Mouse (Mus musculus) heart, embryonic 16.5 days (tissue): ENCODE measurements around the gene Galnt17. TPM values are rescaled to one million over a fixed set of nuclear protein-coding genes. Genes with fewer than 3 reads are reported as not detected.

ENCODE experiments used
- ATAC-seq: fragments of 200-750 bp; cut with Nextera tagmentation; replicated peaks from 2 replicates; pipeline ENCODE4 v1.8.0; 2017; ENCODE audit warnings: moderate number of reproducible peaks; ENCODE audit not compliant: insufficient read depth, low FRiP score; ENCODE audit errors: extremely low read depth
- H3K27ac ChIP-seq: fragments of 300-500 bp; sonication (generic); 2 replicates; pipeline ENCODE4 v1.5.1; 2014; ENCODE audit warnings: mild to moderate bottlenecking, low read length, control low read depth, moderate library complexity
- H3K27me3 ChIP-seq: fragments of 300-500 bp; sonication (generic); 2 replicates; pipeline ENCODE4 v1.6.1; 2014; ENCODE audit warnings: low read length, mixed read lengths; ENCODE audit not compliant: control insufficient read depth, insufficient read depth
- H3K36me3 ChIP-seq: fragments of 300-500 bp; sonication (generic); 2 replicates; pipeline ENCODE4 v1.6.1; 2014; ENCODE audit not compliant: control insufficient read depth, insufficient read depth
- H3K4me1 ChIP-seq: fragments of 300-500 bp; sonication (generic); 2 replicates; pipeline ENCODE4 v1.6.1; 2014; ENCODE audit warnings: low read length, mixed read lengths; ENCODE audit not compliant: control insufficient read depth, insufficient read depth
- H3K4me2 ChIP-seq: fragments of 300-500 bp; sonication (generic); 2 replicates; pipeline ENCODE4 v1.6.1; 2014; ENCODE audit warnings: low read depth, mild to moderate bottlenecking, control low read depth, low read length
- H3K4me3 ChIP-seq: fragments of 300-500 bp; sonication (generic); 2 replicates; pipeline ENCODE4 v1.5.1; 2014; ENCODE audit warnings: mild to moderate bottlenecking, control low read depth, low read length
- H3K9ac ChIP-seq: fragments of 300-500 bp; sonication (generic); 2 replicates; pipeline ENCODE4 v1.6.1; 2014; ENCODE audit warnings: low read length, control low read depth
- H3K9me3 ChIP-seq: fragments of 300-500 bp; sonication (generic); replicated peaks from 2 replicates; pipeline ENCODE4 v1.6.1; 2016; ENCODE audit warnings: low read length; ENCODE audit not compliant: control insufficient read depth
- WGBS: fragments of 180-500 bp; shearing (Covaris S2); extraction: QIAGEN DNeasy Blood & Tissue Kit; methylation state at CpG from one replicate; pipeline ENCODE4 v1.1.7; 2014; 5-methylcytosine and 5-hydroxymethylcytosine counted together
- polyA plus RNA-seq: library from polyadenylated mRNA; unstranded; fragments of >200 nt; fragmentation: Nextera tagmentation; extraction: Ambion mirVana; gene quantifications from 2 replicates; pipeline ENCODE4 v1.2.1, GENCODE M21; 2015

The Galnt17 gene
- polyA plus RNA-seq, 1 experiment from 2014 or later: 1.4 TPM

- no peaks in the 10 kb centered on the region for H3K36me3 ChIP-seq
- no peaks in the 10 kb centered on the region for H3K27me3 ChIP-seq
- H3K4me1 ChIP-seq: no peaks in the 10 kb centered on the region; the same call in 1 of the 2 replicates
- no peak overlapping the region for H3K4me3 ChIP-seq
- H3K27ac ChIP-seq: no peak overlapping the region
- H3K9ac ChIP-seq: no peak overlapping the region
- no peaks in the 10 kb centered on the region for H3K9me3 ChIP-seq
- no peak overlapping the region for H3K4me2 ChIP-seq
- WGBS: 60% methylated on average over 11 of the region's 11 CpGs
- no peak for ATAC-seq
Measured at GRCm38 (mm10) chr5:131264145-131264544, 44.2 kb downstream of the Galnt17 start.

DNA sequence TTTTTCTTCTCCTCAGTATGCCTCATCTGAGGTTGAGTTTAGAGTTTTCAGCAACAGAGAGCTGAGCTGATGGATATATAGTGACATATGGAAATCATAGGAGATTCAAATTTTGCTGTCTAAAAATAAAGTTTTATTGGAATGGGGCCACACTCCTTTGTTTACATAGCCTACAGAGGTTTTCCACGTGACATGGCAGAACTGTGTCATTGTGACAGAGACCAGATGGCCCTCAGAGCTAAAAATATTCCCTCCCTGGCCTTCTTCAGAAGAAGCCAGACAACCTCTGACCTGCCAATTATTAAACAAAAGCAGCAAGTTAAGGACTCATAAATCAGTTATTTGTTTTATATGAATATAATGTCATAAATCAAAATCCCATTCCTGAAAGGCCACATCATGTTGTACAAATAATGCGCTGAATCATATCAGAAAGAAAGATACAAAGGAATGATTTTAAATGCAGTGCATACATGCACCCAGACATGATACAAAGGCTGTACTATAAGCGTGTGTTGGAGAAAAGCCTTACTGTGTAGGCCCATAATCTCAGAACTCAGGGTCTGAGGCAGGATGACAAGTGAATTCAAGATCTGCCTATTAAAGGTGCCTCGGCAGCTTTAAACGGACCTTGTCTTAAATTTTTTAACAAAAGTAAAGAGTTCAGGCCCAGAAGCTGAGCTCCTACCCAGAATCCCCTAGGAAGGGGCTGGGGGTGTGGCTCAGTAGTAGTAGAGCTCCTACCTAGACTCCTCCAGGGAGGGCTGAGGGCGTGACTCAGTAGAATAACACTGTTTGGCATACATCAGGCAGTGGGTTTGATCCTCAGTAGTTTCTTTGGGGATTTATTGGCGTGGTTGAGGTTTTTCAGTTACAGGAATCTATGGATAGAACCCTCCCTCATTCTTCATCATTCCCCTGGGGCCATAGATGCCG lies 57.3 kb downstream of the Galnt17 start:
- Histone ChIP-seq H3K4me3 (no peak overlapping the region), H3K27ac (peak overlapping the region; percentile 93), H3K4me2 (no peak overlapping the region), H3K9ac (peak overlapping the region; percentile 26; the same call in 1 of the 2 replicates), H3K9me3 (0 out of 2 replicates have a peak, but pooled peaks cover 2% of the 10 kb centered on the region), H3K27me3 (no peaks in the 10 kb centered on the region), H3K36me3 (no peaks in the 10 kb centered on the region), H3K4me1 (peaks cover 10% of the 10 kb centered on the region)
- ATAC-seq: peak; percentile 91
- 53% methylated on average over 8 of the region's 8 CpGs for WGBS

DNA sequence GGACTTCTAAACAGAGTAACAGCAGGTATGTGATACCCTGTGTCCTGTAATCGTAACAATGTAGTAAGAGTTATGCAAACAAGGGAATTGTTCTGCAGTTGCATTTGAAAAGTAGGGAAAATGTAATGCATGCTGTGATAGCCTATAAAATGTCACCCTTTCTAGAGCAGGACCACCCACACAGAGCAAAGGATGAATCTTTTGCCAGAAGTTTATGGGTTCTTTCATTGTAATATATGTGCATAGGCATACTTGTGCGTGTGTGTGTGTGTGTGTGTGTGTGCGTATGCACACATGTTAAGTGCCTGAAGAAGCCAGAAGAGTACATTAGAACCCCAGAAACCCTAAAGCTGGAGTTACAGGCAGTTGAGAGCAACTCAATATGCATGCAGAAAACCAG lies 59.9 kb downstream of the Galnt17 start:
- H3K9ac ChIP-seq: no peak overlapping the region
- WGBS: 88% methylated on average over 3 of the region's 3 CpGs
- H3K27ac ChIP-seq: no peak overlapping the region
- H3K36me3 ChIP-seq: no peaks in the 10 kb centered on the region
- H3K4me2 ChIP-seq: no peak overlapping the region
- H3K4me3 ChIP-seq: no peak overlapping the region
- 0 out of 2 replicates have a peak, but pooled peaks cover 2% of the 10 kb centered on the region for H3K9me3 ChIP-seq
- no peaks in the 10 kb centered on the region for H3K27me3 ChIP-seq
- peaks cover 13% of the 10 kb centered on the region for H3K4me1 ChIP-seq
- no peak for ATAC-seq

- ATAC-seq: no peak
- no peak overlapping the region for H3K9ac ChIP-seq
- no peak overlapping the region for H3K4me2 ChIP-seq
- peaks cover 13% of the 10 kb centered on the region for H3K4me1 ChIP-seq
- H3K9me3 ChIP-seq: 0 out of 2 replicates have a peak, but pooled peaks cover 2% of the 10 kb centered on the region
- no peak overlapping the region for H3K27ac ChIP-seq
- no peaks in the 10 kb centered on the region for H3K36me3 ChIP-seq
- 92% methylated on average over 6 of the region's 6 CpGs for WGBS
- no peak overlapping the region for H3K4me3 ChIP-seq
- H3K27me3 ChIP-seq: no peaks in the 10 kb centered on the region
Measured at GRCm38 (mm10) chr5:131246591-131246990, 61.7 kb downstream of the Galnt17 start.

DNA sequence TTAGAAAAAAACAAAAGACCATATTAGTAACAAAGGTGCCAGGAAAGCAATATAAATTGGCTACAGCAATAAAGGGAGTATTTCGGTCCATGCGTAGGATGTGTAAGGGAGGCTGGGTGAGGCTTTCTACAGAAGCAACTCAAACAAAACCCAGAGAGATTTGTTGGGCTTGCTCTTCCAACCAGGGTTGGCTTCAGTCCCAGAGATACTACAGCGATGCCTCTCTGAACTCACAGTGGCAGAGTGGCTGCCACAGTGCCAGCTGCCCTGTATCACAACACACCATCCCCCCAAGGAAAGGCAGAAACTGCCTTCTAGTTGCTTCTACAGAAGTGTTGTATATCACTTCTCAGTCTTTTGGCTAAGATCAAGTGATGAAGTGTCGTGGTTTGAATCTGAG lies 66.6 kb downstream of the Galnt17 start:
- Histone ChIP-seq H3K4me3 (no peak overlapping the region), H3K27me3 (no peaks in the 10 kb centered on the region), H3K9ac (no peak overlapping the region), H3K4me1 (peaks cover 3% of the 10 kb centered on the region), H3K27ac (no peak overlapping the region), H3K9me3 (peaks cover 3% of the 10 kb centered on the region; the same call in 1 of the 2 replicates), H3K36me3 (no peaks in the 10 kb centered on the region), H3K4me2 (no peak overlapping the region)
- 50% methylated on average over 4 of the region's 4 CpGs for WGBS
- peak; percentile 63 for ATAC-seq

- no peak overlapping the region for H3K4me3 ChIP-seq
- 83% methylated on average over 3 of the region's 3 CpGs for WGBS
- H3K9ac ChIP-seq: no peak overlapping the region
- H3K9me3 ChIP-seq: peaks cover 3% of the 10 kb centered on the region; the same call in 1 of the 2 replicates
- H3K36me3 ChIP-seq: no peaks in the 10 kb centered on the region
- H3K27me3 ChIP-seq: no peaks in the 10 kb centered on the region
- H3K27ac ChIP-seq: no peak overlapping the region
- no peak overlapping the region for H3K4me2 ChIP-seq
- H3K4me1 ChIP-seq: no peaks in the 10 kb centered on the region
- ATAC-seq: no peak
Measured at GRCm38 (mm10) chr5:131239813-131240212, 68.5 kb downstream of the Galnt17 start.

- Histone ChIP-seq H3K4me3 (no peak overlapping the region), H3K4me1 (no peaks in the 10 kb centered on the region), H3K36me3 (no peaks in the 10 kb centered on the region), H3K27ac (no peak overlapping the region), H3K9ac (no peak overlapping the region), H3K4me2 (no peak overlapping the region), H3K9me3 (peaks cover 3% of the 10 kb centered on the region; the same call in 1 of the 2 replicates), H3K27me3 (no peaks in the 10 kb centered on the region)
- no peak for ATAC-seq
- 80% methylated on average over 8 of the region's 8 CpGs for WGBS
Measured at GRCm38 (mm10) chr5:131236906-131237305, 71.4 kb downstream of the Galnt17 start.

DNA sequence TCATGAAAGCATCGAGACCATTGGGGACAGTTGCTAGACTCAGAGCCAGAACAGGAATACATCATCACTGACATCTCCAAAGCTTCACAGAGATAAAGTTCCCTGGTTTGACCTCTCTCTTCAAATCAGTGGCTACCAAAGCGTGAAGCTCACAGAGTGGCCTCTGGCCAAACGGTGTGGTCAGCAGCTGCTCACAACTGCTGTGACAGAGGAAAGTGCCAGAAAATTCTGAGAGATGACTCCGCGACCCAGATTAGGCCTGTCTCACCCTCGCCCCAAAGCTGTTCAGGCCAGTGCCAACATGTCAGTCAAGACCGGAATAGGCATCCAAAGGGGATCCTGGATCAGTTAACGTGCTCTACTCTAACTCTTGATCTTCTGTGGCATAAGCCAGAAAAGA lies 74.5 kb downstream of the Galnt17 start:
- H3K27ac ChIP-seq: no peak overlapping the region
- peaks cover 17% of the 10 kb centered on the region for H3K4me1 ChIP-seq
- no peaks in the 10 kb centered on the region for H3K9me3 ChIP-seq
- H3K27me3 ChIP-seq: no peaks in the 10 kb centered on the region
- WGBS: 78% methylated on average over 8 of the region's 8 CpGs
- no peak overlapping the region for H3K4me3 ChIP-seq
- H3K4me2 ChIP-seq: no peak overlapping the region
- H3K36me3 ChIP-seq: no peaks in the 10 kb centered on the region
- no peak overlapping the region for H3K9ac ChIP-seq
- ATAC-seq: no peak

GRCm38 (mm10) chr5:131231060-131231459 lies 77.2 kb downstream of the Galnt17 start:
- Histone ChIP-seq H3K9me3 (no peaks in the 10 kb centered on the region), H3K27me3 (no peaks in the 10 kb centered on the region), H3K4me1 (peaks cover 19% of the 10 kb centered on the region), H3K36me3 (no peaks in the 10 kb centered on the region), H3K4me3 (no peak overlapping the region), H3K27ac (peak overlapping the region; percentile 85), H3K4me2 (no peak overlapping the region), H3K9ac (no peak overlapping the region; the same call in 1 of the 2 replicates)
- ATAC-seq: peak; percentile 61; the same call in 1 of the 2 replicates
- WGBS: 46% methylated on average over 11 of the region's 11 CpGs
